Mouse (Mus musculus): ENCODE results near the gene Jak1.

Gene Jak1

DNA sequence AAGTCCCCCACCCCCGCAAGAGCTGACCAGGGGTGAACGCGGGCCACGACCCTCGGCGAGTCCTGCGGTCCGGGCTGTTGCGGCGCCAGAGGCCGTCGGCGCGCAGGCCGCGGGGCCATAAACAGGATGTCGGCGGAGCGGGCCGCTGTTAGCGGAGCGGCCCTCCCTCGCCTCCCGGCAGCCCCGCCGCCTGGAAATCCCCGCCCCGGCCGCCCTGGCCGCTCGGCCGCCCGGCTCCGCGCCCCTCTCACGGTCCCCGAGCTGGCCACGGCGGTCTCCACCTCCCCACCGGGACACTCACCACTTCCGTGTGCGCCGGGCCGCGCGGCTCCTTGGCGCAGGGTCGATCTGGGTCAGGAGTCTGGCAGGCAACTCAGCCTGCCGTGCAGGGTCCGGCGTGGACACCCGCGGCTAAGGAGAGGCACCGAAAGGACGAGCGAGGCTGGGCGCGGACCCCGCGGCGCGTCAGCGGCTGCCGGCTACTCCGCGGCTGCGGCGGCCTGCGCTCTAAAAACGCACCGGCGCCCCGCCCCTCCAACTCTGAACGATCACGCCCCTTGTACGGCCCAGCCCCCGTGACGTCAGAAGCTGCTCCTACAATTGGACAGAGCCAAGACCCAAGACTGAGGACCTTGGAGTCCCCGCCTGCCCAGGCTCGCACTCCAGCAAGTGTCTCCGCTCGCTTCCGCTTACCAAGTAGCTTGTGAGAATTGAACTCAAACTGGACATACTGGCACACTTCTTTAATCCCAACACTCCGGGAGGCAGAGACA is at the start of gene Jak1:
Gene Jak1, minus strand, starts transcription at position 542 of the 773 bp plus-strand sequence.
- DNase-seq (ENCODE audit: low read depth, low spot score): peak; percentile 95

DNA sequence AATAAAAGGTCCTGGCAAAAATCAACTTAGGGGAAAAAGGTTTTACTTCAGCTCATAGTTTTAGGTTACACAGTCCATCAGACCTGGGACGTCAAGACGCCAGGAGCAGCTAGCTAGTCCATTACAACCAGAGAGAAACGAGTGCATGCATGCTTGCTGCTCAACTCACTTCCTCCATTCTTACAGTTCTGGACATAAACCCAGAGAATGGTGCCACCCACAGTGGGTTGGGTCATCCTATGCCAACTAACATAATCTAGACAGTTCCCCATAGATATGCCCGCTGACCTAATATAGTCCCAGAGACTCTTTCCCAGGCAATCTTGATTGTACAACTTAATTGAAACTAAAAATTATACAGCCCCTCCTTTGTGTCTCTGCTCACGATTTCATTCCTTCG is 47.0 kb upstream of the Jak1 start:
- DNase-seq (ENCODE audit: low read depth, low spot score): no peak

DNA sequence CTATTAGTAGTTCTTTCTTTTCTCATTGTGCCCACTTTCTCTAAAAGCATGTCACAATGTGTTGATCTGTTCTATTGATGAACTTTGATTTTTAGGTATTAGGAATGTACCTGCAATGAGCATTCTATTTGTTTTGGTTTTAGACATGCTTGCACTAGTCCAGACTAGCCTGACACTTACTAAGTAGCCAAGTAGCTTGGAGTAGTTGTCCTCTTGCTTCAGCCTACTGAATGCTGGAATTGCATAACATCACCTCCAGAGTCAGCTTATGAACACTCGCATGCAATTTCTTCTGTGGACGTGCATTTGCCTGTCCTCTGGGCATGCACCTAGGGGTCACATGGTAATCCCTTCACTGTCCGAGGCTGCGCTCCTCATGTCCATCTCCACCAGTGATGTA is 43.1 kb upstream of the Jak1 start:
- no peak for DNase-seq (ENCODE audit: low read depth, low spot score)

DNA sequence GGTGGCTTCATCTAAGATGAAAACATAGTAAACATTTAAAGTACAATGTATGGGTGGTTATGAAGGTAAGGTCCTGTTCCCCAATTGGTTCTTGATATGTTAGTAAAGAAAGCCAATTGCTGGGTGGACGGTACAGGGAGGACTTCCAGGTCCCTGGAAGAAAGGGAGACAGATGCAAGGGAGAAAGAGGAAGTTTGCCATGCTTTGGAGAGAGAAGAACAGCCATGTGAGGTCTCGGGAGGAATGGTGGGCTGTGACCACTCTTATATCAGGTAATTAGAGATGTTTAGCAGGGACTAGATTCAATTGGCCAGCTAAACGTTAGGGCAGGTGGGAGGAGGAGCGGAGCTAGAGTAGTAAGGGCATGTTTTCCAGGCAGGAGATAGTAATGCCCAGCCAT is 42.2 kb upstream of the Jak1 start:
- DNase-seq (ENCODE audit: low read depth, low spot score): no peak

DNA sequence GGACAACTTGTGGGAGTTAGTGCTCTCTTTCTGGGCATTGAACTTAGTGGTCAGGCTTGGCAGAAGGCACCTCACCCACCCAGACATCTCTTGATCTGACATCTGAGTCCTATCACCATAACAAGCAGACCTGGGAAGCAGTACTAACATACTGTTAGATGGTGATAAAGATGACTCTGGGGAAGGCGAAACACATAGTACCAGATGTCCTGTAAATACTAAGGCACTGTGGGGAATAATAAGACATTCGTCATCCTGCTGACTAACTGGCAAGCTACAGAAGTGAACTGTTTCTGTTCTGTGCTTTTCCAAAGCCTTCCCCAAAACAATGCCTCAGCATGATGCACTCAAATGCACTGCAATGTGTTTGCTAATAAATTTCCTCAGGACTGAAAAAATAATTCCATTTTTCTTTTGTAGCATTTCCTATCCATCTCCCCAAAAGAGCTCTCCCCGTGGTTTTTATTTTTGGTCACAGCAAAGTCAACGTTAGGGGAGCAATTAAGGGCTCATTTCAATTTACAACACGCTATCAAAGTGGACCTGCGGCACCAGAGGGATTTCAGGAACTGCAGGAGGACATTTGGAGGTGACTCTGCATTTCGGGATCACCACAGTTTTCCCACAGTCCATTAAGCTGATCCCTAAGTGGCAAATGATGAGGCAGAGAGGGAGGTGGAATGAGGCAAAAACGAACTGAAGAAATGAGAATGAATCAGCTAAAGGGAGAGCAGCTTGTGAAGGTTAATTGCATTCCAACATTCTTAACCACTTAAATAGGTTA is 41.2 kb upstream of the Jak1 start:
- DNase-seq (ENCODE audit: low read depth, low spot score): no peak

DNA sequence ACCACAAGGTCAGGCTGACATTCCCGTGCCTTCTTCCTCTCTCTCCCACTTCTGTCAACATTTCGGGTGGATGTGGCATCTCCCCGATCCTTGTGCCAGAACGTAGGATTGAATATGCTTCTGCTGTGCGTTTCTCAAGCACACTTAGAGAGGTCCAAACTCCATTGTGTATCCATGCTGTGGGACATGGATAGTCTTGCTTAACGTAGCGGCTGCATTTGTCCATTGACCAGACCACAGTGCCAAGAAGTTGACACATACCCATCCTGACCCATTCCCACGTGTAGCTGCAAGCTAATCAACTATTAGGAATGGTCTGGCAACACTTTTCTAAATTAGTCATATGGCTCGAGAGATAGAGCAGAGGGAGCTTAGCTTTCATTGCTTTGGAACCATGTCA is 40.0 kb upstream of the Jak1 start:
- DNase-seq (ENCODE audit: low read depth, low spot score): no peak

DNA sequence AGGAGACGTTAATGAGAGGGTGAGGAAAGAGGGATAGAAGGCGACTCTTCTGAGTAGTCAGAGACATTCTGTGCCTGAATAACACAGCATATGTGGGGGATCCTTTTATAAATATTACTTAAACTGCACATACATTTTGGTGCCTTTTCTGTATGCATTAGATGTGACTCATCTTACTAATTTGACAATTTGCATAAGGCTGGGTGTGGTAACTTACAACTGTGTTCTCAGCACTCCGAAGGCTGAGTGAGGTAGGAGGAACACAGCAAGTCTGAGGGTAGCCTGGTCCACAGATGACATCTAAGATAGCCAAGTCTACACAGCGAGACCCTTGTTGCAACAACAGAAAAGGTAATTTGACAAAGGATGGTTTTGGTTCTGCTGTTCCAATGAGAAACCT is 39.0 kb upstream of the Jak1 start:
- no peak for DNase-seq (ENCODE audit: low read depth, low spot score)

DNA sequence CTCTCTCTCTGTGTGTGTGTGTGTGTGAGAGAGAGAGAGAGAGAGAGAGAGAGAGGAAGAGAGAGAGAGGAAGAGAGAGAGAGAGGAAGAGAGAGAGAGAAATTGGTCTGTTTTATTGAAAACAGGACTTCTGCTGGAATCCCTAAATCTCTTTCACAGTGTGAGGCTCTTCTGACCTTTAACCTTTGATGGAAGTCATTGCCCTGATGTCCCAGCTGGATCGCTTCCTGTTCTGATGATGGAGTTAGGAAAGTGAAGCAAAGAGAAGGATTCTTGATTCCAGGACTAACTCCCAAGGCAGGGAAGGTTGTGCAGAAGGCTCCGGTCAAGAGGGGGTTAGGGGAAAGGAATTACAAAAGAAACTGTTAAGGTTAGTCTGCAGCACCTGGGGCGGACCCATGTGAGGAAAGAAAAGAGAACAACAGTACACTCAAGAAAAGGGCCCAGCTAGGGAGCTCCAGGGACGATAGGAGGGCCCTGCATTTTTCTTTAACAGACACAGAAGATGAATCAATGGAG is 35.4 kb upstream of the Jak1 start:
- no peak for DNase-seq (ENCODE audit: low read depth, low spot score)

DNA sequence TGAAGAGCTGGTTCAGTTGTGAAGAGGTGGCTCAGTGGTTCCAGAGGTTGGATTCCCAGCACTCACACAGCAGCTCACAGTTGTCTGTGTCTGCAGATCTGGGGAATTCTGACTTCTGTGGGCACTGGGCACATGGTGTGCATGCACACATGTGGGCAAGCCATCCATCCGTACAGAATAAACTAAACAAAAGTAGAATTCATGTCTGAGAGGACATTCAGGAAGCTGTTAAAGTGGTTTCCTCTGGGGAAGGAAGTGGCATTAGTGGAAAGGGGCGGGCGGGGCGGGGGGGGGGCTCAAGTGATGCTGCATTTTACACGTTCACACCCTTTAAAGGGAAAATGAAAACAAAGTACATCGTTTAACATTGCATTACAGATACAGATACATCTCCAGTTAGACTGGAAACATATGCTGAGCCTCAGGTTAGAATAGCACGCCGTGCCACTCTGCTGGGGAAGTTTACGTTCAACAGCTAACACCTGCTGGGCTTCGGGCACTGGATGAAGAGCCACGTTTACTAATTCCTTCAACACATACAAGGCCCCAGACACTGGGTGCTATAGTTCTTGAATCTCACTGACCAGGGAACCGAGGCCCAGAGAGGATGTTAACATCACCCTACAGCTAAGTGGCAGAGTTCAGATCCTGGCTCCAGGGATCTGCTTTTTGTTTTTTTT is 33.4 kb upstream of the Jak1 start:
- no peak for DNase-seq (ENCODE audit: low read depth, low spot score)

DNA sequence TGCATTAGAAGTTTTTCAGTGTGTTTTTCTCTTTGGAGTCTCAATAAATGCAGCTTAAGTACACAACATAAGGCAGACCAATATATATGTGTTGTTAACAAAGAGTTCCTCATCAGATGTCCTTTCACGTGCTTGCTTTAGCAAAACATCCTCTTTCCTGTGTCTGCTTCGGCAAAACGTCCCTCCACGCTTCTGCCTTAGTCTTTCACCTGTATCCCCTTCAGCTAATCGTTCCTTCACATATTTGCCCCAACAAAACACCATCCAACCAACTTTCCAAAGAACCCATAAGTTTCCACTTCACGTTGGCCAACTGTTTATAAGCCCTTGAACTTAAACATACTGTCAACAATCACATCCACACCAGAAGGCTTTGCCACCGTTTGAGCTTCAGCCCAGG is 31.8 kb upstream of the Jak1 start:
- DNase-seq (ENCODE audit: low read depth, low spot score): no peak

DNA sequence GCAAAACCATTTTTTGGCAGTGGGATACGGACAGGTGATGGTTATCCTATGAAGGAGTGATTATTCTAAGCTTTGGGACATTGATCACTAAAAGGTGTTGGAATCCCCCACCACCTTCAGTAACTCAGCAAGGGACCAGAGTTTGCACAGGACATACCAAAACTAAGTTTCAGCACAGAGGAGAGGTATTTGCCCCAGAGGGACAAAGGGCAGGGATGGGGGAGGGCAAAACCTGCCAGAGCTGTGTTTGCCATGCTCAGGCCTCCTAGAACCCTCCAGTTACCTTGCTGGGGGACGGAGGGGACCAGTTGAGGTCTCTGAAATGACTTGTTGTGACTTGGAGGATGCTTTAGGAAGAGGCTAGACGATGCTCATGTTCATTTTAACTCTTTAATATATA is 30.7 kb upstream of the Jak1 start:
- DNase-seq (ENCODE audit: low read depth, low spot score): no peak

DNA sequence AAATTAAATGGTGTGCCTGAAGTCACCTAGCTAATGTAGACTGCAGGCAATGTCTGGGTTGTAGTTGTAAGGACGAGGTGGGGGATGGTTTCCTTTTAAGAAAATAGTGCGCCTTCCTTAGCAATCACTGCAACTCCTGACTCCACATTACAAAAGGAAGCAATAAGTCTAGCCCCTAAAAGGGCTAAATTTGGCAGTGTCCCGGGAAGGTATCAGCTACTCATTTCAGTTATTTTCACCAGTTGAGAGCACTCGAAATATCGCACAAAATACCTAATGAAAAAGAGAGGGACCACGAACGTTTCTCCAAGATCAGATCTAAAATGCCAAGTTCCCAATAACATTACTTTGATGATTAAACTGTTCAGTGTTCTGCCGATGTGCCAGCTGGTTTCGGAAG is 28.6 kb upstream of the Jak1 start:
- no peak for DNase-seq (ENCODE audit: low read depth, low spot score)

DNA sequence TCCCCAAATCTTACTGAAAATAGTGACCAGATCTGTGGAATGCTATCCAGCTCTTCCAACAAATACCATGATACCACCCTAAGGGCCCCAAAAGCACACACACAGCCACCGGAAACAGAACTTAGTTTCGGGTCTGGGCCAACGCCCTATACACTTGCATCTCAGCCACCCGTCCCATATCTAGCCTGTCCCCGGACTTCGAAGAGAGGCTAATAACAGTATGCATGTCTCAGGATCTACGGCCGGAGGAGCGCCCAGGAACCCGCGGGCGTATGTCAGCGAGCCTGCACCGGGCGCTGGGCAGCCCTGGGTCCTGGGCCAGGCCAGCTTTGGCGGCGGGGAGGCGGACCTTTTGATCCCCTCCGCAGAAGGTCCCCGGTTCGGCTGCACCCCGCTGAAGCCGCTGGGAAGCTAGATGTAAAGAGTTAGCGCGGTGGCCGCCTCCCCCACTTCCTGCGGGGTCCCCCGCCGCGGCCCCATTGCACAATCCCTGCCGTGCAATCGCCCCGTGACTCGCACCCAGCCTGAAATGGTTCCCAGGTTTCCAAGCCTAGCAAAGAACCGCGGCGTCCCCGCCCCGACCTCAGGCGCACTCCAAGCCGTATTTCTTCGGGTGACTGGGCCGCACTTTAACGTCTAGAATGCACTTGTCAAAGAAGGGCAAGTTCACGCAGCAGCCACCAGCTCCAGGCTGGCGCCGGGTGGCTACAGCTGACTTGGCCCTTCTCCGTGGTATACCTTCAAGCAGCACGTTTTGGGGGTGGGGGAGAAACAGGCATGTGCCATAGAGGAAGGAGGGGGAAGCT is 27.9 kb upstream of the Jak1 start:
- no peak for DNase-seq (ENCODE audit: low read depth, low spot score)

DNA sequence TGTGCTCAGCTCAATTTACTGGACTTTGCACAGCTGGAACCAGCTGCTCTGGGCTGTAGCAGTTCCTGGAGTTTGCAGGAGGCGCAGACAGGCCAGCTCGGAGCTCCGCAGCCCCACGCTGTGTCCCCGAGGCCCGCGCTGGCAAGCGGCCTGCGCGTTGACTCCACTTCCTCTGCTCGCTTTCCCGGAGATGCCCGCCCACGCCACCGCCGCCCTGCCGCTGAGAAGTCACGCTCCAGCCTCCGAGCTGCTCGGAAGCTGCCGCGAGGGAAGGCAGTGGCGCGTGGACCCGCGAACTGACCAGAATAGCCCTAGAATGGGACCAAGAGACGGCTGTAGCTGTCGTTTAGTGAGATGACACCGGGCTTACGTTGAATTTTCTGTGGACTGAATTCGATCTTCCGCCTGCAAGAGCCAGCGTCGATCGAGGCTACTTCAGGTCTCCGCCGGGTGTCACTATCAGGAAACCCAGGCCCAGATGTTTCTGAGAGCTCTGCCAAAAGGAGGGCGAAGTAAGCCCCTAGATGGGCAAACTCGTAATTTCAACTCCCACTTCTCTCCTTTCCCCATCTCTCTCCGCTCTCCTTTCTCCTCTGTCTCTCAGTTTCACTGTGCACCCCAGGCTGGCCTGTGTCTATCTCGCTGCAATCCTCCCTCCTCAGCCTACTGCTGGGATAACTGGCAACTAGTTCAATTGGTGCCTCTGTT is 27.1 kb upstream of the Jak1 start:
- DNase-seq (ENCODE audit: low read depth, low spot score): peak; percentile 36

DNA sequence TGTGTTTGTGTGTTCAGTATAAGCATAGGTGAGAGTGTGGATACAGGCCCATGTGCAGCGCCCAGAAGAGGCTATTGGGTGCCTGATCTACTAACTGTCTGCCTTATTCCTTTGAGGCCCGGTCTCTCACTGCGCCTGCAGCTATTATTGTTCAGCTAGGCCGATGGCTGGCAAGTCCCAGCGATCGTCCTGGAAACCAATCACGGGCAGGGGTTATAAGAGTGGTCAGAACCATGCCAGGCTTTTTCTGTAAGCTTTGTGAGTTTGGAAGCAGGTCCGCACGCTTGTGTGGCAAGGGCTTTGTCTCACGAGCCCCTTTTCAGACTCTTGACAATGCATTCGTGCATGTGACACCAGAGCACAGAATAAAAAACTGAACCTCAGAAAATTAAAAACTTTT is 23.2 kb upstream of the Jak1 start:
- DNase-seq (ENCODE audit: low read depth, low spot score): no peak

DNA sequence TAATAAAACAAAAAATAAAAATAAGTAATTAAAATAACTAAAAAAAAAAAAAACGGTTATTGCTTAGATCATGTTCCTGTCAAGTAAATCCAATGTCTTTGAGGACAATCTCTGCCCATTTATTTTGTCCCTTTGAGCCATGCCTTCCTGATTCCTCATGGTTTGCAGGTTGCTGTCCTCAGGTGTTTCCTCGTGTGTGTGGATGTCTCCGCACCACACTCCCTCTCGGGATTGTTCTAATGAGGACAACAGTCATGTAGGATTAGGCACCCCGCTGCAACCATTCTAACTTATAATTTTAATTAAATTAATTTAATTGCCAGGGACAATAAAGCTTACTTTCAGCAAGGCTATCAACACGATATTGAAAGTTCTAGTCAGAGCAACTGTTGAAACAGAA is 21.5 kb upstream of the Jak1 start:
- no peak for DNase-seq (ENCODE audit: low read depth, low spot score)

DNA sequence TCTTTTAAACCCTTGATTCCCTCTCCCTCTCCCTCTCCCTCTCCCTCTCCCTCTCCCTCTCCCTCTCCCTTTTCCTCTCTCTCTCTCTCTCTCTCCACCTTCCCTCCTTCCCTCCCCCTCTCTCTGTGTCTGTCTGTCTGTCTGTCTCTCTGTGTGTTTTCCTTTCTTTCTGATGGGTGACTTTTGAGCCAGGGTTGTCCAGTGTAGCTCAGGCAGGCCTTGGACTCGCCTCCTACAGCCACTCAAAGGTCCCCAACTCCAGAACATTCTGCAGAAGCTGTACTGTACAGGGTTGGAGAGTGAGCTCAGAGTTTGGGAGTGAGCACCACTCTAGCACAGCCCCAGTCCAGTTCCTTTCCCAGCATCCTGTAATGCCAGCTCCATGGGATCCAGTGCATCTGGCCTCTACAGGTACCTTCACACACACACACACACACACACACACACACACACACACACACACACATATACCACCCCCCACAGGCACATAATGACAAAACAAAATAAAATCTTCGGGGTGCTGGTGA is 20.9 kb upstream of the Jak1 start:
- no peak for DNase-seq (ENCODE audit: low read depth, low spot score)

DNA sequence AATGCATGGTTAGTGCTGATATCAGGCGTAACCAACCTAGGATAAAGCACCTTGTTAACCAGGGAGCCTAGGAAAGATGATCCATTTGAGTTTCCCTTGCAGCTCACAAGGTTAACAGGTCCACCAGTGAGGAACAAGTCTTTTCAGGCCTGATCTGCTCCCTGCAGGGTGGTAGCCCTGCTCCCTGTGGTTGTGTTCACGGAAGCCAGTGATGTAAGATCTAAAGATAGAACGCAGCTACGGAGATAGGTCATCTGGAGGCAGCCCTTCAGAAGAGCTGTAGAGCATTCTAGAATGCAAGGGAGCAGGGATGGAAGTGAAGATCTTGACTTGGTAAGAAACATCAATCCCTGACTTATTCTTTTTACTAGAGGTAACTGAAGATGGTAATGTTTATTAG is 18.9 kb upstream of the Jak1 start:
- DNase-seq (ENCODE audit: low read depth, low spot score): no peak

DNA sequence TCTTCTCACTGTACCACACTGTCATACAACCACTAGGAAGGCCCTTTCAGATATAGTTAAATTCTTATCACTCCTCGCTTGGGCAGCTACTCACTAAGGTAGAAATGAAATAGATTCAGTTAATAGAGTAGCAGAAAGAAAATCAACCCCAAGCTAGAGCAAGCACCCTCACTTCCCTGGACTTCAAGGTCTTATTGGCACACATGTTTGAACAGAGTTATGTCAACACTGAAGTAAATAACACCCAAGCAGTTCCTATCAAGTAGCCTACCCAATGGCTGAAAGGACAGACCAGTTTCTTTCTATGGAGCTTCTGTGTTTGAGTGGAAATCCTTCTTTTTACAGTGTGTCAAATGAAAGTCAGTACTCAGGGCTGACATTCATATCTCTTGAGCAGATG is 17.2 kb upstream of the Jak1 start:
- DNase-seq (ENCODE audit: low read depth, low spot score): no peak

DNA sequence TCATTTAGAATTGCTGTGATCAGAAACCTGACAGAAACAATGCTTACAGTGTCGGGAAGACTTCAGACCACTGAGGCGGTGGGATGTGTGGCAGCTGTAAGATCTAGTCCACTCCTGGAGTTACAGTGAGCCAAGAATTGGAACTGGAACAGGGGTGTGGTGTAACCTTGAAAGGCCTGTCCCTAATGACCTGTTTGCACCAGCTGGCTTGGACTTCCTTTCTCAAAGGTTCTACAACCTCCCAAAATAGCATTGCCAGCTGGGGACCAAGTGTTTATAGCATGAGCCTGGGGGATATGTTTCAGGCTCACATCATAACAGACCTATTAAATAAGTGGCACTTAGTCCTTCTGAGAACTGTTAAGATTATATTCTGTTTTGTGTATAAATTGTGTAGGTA is 15.0 kb upstream of the Jak1 start:
- DNase-seq (ENCODE audit: low read depth, low spot score): no peak
